Mouse (Mus musculus) lung, postnatal 14 days (tissue): ENCODE results near the gene Tmprss9.
A peak's percentile ranks its signal among the peaks of the same experiment; 100 is the strongest.

Experiments
- DNase-seq: peaks from one replicate; pipeline ENCODE4 v3.0.0; 2021

Tmprss9 gene

DNA sequence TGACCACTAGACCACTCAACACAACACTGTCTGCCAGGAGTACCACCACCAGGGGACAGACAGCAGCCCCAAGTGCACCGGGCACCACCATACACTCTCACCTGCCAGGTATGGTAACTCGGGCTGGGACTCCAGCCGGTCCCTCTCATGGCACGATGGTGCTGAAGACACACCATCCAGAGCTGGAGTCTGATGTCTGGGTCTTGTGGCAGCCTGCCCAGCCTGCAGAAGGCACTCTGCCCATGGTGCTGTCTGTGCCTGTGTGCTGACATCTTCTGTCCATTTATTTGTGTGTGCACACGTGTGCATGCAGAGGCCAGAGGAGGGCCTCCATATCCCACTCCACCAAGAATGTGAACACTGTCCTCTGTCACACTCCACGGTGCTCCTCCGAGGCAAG lies 23.5 kb downstream of the Tmprss9 start:
- DNase-seq: no peak

- DNase-seq: no peak
Observed at GRCm38 (mm10) chr10:80895697-80896096, 24.0 kb downstream of the Tmprss9 start.

DNA sequence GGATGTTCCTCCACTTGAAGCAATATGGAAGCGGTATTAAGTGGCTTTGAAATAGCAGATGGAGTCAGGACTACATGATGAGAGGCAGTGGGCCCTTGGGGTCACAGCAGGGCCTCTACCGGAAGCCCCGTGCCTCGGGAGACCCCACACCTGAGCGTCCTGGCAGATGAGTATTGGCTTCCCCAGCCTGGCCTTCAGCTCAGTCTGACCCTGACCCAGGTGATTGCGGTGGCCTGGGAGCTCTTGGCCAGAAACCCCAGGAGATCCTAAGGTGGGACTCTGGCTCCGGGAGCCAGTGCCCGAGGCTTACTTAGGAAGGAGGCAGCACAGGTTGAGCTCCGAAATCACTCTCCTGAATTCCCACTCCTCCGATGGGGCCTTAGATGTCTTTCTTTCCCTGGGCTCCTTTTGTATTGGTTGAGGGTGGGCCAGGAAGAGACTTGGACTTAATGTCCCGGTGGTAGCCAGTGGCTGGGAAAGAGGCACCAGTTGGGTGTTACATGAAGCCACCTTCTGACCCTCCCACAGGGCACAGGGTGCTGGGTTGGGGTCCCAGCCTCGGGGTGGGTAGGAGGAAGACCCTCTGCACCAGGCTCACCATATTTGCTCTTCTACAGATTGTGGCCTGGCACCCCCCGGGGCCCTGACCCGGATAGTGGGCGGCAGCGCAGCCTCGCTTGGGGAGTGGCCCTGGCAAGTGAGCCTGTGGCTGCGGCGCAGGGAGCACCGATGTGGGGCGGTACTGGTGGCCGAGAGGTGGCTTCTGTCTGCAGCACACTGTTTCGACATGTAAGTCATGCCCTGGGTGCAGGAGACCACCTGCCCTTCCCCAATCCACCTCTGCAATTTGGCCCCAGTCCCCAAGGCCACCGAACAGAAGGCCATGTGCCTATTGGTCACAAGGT lies 25.2 kb downstream of the Tmprss9 start:
- no peak for DNase-seq

DNA sequence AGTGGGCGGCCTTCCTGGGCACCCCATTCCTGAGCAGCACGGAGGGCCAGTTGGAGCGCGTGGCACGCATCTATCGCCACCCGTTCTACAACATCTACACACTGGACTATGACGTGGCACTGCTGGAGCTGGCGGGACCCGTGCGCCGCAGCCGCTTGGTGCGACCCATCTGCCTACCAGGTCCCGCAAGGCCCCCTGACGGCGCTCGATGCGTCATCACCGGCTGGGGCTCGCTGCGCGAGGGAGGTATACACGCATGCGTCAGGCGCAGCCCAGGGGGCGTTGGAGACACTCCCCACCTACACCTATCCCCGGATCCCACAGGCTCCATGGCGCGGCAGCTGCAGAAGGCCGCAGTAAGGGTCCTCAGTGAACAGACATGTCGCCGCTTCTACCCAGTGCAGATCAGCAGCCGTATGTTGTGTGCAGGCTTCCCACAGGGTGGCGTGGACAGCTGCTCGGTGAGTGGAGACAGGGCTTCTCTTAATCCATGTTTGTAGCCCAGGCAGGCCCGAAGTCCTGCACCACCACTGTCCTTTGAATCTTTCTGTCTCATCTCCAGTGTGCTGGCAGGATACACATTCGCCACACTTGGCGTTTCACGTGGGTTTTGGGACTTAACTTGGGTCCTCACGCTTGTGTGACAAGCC lies 26.3 kb downstream of the Tmprss9 start:
- no peak for DNase-seq

DNA sequence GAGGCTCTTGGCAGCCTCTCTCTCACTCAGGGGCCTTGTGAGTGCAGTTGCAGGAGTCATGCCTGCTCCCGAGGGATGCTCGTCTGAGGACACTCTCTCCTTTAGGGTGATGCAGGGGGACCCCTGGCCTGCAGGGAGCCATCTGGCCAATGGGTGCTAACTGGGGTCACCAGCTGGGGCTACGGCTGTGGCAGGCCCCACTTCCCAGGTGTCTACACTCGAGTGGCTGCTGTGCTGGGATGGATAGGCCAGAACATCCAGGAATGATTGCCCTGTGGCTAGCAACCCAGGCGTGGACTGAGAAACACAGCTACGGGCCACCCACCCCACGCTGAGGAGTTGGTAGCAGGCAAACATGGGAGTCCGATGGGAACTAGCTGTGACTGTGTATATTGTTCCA lies 27.4 kb downstream of the Tmprss9 start:
- DNase-seq: no peak

DNA sequence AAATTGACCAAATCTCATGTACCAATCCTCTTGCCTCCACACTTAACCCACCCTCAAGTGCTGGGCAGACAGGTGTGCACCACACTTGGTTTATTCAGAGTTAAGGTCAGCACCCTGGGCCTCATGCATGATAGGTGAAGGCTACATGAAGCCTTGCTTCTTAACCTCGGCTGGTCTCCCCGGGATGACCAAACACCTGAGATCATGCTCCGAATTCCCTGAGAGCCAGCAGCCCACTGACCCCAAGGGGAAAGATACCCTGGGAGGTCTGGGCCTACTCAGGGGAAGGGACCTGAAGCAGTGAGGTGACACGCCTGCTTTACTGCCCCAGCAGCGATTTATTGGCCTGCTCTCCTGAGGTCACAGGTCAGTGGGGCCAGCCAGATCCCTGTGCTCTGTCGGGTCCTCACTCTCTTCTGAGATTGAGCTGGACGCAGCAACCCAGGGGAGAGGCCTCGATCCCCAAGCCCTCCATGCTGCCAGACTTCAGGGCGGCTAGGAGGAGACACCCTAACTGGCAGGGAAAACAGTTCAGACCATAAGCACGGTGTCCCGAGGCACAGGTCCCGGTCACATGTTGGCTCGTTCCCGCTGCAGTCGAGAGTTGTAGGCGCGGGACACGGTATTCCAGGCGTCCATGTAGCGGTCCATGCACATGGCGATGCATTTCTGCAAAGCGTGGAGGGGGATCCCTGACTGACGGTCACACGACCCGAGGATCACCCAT lies 28.1 kb downstream of the Tmprss9 start:
- no peak for DNase-seq

GRCm38 (mm10) chr10:80900318-80901247 lies 28.9 kb downstream of the Tmprss9 start, which contains the start of gene Timm13:
Gene Timm13, minus strand, starts transcription at chr10:80900969.
- DNase-seq: peak; percentile 96

DNA sequence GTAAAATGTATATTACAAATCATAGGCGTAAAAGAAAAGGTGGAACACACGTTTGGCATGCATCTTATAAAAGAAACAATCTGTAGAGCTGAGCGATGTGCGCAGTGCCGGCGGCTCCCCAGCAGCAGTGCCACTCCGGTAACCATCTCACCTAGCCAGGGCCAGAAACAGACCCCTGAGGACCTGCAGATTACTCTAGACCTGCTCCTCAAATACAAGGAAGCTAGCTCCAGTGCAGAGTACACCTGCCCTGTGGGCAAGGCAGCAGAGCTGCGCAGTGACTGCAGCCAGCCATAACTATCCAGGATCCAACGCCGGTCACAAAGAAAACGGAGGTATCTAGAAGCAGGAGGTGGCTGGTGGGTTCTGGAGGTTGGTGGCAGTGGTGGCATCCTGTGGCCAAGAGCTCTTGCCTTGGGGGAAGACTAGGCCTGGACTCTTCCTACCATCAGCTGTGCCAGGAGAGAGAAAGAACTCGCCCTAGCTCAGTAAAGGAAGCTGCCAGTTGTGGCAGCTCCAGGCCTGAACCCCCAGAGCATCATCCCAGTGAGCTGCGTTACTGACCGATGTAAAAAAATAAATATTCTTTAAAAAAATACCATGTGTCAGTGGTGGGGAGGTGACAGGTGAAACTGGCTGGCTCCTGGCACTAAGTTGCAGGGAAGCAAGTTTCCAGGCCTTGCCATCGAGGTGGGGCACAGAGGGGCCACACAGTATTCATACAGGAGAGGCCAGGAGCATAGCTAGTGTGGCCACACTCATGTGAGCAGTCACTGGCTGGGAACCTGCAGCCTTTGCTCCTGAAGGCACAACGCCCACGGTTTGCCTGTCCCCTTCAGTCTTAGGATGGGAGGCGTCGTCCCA lies 30.0 kb downstream of the Tmprss9 start:
- DNase-seq: no peak

GRCm38 (mm10) chr10:80902273-80902940 lies 30.8 kb downstream of the Tmprss9 start:
- DNase-seq: no peak

GRCm38 (mm10) chr10:80903282-80903681 lies 31.6 kb downstream of the Tmprss9 start:
- DNase-seq: no peak

- no peak for DNase-seq
Observed at GRCm38 (mm10) chr10:80904004-80904693, 32.5 kb downstream of the Tmprss9 start.

DNA sequence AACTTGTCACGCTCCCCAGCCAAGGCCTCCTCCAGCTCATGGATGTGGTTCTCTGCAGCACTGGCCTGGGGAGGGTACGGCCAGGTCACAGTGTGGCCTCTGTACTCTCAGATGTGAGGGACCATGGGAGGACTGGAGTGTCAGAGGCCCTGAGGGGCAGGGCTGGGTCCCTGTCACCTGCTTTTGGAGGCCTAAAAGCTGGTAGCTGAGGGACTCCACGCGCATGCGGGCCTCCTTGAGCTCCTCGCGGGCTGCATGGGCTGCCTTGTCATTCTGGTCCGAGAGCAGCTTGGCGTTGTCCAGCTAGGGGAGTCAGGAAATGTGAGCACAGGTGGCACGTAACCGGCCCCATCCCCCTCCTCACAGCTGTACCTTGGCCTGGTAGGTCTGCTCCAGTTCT lies 33.1 kb downstream of the Tmprss9 start:
- DNase-seq: no peak

DNA sequence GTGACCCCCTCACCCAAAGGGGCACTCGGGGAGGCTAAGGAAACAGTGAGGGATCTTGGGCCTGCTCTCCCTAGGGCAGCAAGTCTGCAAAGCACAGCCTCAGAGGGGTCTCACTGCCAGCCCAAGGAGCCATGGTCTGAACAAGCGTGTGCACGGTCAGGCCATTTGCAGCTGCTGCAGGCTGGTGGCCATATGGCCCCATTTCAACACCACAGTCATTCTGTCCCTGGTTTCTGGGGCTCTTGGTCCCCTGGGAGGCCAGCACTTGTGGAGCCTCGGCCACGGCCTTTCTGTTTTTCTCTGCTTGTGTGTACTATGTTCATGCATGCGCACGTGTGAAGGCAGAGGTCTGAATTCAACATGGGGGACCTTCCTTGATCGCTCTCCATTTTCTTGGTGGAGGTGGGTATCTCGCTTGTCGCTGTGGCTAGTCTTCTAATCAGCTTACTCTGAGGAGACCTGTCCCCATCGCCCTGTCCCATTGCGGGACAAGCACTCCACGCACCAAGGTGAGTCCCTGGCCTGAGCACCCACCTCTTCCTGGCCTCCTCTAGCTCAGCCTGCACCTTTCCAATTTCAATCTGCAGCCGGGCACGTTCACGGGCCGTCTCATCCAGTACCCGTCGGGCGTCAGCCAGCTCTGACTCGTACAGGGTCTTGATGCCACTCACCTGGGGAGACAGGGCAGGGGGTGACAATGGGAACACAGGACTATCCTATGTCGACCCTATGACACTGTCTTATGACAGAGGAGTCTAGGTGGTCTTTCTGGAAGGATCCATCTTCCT lies 37.9 kb downstream of the Tmprss9 start:
- DNase-seq: no peak

- no peak for DNase-seq
Observed at GRCm38 (mm10) chr10:80911354-80911753, 39.7 kb downstream of the Tmprss9 start.

DNA sequence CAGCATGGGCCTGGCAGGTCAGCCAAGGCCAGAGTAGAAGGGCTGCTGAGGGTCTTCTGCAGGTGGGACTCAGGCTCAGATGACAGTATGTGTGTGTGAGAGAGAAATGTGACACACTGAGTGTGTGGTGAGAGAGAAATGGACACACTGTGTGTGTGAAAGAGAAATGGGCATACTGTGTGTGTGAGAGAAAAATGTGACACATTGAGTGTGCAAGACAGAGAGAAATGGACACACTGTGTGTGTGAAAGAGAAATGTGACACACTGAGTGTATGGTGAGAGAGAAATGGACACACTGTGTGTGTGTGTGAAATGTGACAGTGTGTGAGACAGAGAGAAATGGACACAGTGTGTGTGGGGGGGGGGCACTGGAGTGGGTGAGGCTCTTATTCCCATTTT lies 40.2 kb downstream of the Tmprss9 start:
- no peak for DNase-seq

GRCm38 (mm10) chr10:80913364-80914011 lies 41.8 kb downstream of the Tmprss9 start:
- no peak for DNase-seq

- DNase-seq: no peak
Observed at GRCm38 (mm10) chr10:80914253-80914656, 42.6 kb downstream of the Tmprss9 start.

GRCm38 (mm10) chr10:80915260-80915659 lies 43.6 kb downstream of the Tmprss9 start:
- DNase-seq: no peak

GRCm38 (mm10) chr10:80915736-80916135 lies 44.1 kb downstream of the Tmprss9 start:
- no peak for DNase-seq
